Mouse (Mus musculus) CD4-positive, CD25-positive, alpha-beta regulatory T cell, adult 2 months (primary cell): ENCODE data around the gene Rfx3.

ENCODE experiments used
- DNase-seq: peaks from one replicate; pipeline ENCODE4 v3.0.0-alpha.2; 2012; ENCODE audit warnings: low read depth, low spot score

Gene Rfx3

DNA sequence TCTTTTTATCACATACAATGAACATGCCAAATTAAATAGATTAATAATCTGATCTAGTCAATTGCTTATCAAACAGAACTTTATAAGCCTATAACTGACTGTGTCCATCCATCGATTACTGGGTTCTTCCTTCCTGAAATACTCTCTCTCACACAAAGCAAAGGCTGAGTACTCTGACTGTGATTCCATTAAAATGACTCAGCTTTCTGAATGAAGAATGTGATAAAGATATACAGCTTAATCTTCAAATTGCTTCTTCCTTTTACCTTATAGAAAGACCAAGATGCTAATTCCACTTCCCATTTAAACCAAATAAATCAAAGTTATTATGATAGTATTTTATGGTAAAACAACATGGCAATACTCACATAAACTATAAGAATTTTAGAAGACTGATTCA lies 105.8 kb downstream of the Rfx3 start:
- DNase-seq: no peak

DNA sequence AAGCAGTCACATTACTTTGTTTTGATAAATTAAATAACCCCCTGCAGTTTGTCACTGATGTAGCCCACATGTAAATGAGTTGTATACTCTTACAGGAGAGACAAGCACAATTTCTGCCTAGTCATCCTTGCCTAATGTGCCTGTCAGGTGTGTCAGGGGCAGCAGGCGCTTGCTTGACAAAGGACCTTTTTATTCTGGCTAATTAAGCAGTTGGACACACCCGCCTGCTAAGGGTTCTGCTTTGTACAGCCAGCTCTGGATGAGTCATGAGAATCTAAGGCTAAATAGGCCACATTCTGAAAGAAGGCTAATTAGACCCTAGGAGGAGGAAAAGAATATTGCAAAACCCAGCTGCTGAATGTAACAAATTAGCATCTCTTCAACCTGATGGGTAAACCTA lies 106.3 kb downstream of the Rfx3 start:
- no peak for DNase-seq

DNA sequence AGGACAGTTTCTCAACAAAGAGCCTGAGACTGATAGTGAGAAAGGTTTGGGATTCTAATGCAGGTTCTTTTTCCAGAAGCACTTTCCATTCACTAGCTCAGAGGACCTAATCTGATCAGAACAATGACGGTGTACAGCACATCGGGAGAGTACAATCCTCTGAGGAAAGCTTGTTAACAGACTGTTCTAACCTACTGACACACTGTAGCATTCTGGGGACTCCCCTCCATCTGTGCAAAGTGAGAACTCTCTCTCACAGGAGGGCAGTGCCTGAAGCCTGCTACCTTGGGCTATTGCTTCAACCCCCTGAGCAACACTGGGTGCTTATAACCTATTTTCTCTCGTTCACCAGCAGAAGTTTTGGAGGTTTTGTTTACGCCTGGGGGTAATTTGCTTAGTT lies 106.8 kb downstream of the Rfx3 start:
- DNase-seq: no peak

DNA sequence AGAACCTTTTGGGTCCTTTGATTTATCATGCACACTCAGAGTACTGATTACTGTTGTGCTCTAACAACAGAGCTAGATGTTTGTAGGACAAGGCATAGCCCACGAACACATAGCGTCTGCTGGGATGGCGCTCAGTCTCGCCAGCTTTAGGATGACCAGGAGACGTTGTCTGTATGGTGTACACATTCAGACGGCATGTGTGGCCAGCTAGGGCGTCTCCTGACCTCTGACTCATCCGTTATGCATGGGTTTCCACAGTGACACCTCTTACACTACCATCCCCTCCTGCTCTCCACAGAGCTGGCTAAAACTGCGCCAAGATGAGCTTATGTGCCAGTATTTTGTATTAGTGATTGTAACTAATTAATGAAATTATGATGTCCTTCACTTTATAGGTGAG lies 108.4 kb downstream of the Rfx3 start:
- DNase-seq: no peak

DNA sequence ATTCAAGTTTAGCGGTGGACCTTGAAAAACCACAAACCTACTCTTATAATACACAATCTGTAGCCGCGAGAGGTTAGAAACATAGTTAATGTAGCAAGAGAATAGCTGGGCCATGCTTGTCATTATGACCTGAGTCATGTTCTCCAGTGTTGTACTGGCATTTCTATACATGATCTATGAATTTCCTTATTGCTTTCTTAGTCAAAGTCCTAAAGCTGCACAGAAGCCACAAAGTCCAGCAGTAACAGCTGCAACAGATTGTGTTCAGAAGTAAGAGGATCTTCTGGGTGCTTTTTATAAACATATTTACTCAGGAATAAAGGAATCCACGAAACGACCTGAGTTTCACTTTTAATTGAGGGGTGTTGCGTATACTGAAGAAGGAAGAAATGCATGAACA lies 109.3 kb downstream of the Rfx3 start:
- no peak for DNase-seq

DNA sequence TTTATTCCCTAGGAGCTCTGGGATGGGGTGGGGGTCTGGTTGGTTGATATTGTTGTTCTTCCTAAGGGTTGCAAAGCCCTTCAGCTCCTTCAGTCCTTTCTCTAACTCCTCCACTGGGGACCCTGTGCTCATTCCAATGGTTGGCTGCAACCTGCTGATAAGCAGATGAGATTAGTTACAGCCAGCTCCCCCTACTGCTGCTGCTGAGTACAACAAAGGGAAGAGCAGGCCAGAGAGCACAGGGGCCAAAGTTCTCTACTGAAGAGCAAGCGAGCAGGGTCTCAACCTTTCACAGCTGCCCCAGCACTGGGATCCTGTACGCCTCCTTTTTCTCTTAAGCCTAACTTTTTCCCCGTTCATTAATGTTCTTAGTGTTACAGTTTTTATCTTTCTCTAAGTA lies 126.4 kb downstream of the Rfx3 start:
- DNase-seq: no peak

DNA sequence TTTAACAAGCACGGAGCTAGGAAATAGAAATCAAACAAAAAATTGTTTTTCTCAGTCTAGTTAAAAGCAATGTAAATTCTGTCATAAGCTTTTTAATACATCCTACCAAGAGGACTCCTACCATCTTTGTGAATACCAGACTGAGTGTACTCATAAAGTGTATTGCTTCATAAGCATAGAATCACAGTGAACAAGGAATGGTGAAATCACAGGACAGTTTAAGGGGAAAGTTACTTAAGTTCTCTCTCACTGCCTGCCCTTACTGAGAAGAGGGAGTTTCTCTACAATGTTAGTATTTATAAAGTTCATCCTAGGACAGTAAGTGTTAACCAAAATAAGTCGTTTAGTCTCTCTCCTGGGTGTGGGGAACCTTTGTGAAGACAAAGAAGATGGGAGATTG lies 133.5 kb downstream of the Rfx3 start:
- DNase-seq: no peak

DNA sequence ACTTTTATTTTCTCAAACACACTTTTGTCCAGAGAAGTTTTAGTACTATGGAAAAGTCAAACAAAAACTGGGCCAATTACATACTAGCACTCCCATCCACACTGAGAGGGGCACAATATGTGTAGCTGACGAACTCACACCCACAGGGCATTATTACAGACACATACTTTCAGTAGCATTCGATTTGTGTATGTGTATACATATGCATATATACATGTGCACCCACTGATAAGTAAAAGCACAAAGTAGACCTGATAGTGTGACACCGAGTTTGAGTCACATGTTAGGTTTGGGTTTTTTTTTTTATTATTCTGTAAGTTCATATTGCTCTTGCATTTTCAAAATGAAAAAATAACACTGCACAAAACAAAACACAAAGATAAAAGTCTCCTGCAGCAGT lies 140.2 kb downstream of the Rfx3 start:
- no peak for DNase-seq

DNA sequence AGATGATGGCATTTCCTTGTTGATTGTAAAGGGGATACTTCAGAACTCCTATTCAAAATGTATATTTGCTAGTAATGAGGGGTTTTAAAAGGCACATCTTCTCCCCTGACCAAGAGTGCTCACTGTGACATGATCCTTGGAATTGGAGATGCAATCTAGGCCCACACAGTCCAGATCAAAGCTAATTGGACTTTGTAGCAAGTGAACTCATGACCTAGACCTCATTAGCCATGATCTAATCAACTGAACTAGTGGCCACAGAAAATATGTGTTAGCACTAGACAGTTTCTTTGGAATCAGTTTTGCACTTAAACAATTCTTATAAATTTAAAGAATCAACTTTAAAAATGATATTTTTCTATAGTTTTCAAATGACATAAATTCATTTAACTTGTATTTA lies 151.3 kb downstream of the Rfx3 start:
- no peak for DNase-seq

DNA sequence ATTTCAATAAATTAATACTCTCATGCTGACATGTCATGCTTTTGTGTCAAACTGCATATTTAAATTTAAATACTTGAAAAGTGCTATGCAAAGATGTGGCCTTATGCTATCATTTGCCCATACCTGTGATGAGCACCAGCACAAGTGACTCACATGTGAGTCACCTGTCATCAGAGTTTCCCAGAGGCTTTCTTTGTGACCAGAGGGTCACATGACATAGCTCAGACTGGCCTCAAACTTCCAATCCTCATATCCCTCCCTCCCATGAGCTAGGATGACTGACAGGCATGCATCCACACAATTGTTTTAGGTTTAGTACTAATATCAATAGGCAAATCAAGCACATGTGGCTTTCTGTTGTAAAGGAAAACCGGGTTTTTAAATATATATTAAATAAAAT lies 162.0 kb downstream of the Rfx3 start:
- DNase-seq: no peak

DNA sequence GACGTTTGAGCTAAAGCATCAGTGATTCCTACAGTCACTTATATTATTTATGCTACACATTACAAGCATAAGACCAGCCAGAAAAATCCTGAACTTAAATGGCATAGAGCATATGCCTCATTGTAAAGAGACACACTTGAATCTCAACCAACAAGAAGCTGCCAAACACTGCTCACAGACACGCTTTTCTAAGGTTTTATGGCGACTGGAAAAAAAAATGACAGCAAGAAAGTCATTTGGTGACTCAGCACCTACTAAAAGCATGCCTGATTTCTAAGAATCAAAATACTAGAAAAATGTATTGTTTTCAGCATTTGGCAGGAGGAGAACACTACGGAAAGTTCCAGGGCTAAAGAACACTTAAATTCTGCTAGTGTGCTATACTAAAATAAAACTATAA lies 163.9 kb downstream of the Rfx3 start:
- DNase-seq: no peak

DNA sequence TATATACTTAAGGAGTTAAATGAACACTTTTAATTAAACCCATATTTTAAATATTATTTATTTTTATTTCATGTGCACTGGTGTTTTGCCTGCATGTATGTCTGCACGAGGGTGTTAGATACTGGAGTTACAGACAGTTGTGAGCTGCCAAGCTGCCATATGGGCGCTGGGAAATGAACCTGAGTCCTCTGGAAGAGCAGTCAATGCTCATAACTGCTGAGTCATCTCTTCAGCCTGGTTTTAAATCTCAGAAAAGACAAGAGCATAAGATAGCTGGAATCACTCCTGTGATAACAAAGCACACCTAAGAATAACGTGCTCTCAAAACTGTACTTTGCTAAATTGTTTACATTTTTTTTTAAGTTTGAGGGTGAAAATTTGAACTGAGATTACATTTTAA lies 172.3 kb downstream of the Rfx3 start:
- DNase-seq: no peak

DNA sequence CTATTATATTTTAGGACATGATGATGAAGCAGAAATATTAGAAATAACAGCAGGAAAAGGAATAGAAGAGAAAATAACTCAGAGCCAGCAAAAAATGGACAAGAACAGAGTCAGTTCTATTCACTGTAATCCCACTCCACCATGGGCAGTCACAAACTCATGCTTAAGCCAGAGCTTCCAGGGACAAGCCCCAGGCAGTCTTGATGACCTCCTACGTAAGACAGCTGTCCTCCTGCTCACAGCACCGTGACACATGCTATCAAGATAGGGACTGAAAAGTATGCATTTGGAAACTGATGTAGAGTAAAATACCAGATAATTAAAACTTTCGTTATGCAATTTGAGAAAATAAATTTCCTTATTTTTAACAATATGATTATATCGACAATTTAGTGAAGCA lies 172.9 kb downstream of the Rfx3 start:
- no peak for DNase-seq

DNA sequence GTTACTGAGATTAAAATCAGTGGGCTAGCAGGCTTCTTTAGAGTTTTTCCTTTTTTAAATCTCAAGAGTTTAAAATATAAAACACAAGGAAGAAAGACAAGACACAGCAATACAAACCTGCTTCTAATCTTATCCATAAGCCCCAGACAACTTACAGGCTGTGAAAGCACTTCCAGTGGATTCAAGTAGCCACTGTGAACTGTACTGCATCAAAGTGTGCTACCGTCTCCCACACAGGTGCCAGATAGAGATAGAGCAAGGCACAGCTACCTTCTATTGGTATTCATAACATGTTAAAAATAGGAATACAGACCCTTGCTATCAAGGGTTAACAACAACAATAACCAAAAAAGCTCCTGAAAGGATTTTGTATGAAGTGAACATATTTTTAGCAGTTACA lies 178.5 kb downstream of the Rfx3 start:
- no peak for DNase-seq

DNA sequence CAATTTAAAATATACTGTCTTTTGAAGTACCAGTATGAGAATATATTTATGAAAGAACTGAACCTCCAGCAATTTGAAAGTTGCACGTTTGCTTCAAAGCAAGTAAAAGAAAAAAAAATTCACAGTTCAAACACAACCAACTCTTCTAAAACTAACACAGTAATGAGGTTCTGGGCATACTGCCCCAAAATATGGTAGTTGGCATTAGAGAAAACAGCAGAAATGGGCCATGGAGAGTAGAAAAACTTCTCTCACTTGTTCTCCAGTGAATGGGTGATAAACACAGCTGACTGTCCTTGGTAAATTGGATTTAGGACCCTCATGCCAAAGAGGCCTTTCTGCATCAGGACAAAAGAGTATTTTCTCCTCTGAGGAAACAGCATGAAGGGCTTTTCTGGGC lies 182.7 kb downstream of the Rfx3 start:
- no peak for DNase-seq

DNA sequence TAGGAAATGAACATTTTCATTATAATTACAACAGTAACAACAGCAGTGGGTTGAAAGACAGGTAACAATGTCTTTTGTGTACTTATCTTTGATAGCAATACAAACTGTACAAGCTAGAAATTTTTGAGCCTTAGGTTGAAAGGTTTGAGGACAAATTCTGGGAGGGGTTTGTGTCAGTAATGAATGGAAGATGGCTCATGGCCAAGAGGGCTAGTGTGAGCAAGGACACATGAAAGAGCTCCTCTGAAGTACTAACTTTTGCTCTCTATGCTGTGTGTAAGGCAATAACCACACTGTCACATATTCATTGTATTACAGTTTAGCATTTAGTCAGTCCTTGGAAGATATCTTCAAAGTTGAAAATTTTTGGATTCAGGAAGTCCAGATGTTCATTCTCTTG lies 193.3 kb downstream of the Rfx3 start:
- DNase-seq: no peak

DNA sequence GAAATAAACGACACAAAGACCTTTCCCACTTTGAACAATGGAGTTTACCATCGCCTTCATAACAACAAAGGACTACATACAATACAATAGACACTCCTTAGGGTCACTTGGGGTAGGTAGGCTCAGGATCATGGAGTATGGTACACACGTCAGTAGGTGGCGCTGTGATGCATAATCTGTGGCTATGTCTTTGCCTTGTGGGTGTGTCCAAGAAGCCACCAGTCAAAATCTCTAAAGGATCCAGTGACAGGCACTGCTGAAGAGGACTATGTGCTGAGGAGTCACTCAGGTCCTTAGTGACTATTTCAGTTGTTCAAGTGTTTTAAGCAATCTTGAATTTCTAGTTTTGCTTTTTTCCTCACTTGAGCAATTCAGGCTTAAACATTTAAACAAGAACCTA lies 230.9 kb downstream of the Rfx3 start:
- DNase-seq: peak; percentile 55

DNA sequence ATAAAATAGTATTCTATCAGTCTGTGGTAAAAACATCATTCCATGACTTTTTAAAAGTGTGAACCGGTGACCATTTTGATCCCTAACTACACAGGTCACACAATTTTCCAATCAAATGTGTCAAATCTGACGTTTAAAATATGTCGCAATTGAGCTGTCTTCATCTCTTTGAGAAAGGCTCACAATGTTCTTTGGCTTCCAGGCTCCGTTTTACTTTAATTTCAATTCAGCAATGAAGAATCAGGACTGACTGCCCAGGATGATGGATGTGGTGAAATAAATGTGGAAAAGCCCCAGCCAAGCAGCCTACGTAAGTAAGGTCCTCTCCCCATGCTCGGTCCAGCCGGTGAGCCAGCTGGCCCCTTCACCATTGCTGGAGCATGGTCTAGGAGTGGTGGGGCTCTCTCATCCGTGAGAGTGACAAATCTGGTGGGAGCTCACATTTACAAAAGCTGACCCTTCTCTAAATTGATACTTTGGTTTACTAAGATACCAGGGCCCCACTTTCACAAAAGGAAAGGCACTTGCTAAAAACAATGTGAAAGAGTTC lies 240.2 kb downstream of the Rfx3 start:
- DNase-seq: no peak

DNA sequence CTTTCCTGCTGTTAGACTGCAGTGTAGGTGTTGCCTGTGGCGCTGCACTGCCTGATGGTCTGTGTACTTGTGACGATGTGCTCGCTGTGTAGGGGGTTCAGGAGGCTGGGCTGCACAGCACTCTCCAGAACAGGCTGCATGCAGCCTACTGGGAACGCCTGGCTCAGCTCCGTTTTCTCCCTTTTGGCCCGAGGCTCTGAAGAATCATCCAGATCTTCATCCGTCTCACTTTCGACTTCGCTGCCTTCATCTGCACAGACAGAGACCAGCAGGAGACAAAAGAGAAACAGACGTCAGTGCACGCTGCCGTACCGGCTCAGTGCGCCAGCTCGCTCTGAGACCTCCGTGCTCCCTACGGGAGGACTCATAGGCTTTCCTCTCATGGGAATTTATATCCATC lies 242.5 kb downstream of the Rfx3 start:
- DNase-seq: no peak

DNA sequence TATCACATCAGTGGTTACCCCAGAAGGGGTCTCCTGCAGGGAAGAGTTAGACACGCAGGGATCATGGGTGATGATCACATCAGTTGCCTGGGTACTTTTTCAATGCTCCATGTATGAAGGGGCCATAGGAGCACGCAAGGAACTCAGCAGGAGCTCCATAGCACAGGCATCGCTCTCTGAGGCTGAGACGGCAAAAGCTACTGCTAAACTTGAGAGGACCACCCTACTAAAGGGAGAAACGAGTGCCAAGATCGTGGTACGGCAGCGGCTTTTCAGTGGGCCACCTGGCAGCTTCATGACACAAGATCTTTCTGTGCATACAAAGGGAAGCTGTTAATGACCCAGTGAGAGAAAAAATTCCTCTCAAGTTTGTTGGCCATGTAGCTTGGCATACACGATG lies 250.7 kb downstream of the Rfx3 start:
- no peak for DNase-seq

DNA sequence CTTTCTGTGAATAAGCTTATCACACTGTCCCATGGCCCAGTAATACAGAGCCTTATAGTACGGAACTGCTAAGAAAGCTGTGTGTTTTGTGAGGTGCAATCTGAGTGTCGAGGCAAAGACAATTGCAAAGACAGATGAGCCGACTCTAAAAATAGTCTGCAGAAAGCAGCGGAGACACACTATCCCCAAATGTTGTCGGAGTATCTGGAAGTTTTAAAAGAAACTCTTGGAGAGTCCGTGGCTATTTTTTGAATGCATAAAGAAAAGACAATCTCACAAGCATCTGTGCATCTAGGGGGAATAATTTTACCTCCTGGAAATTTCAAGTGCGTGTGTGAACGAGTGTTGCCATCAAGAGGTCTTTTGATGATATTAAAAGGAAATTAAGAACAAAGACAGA lies 251.6 kb downstream of the Rfx3 start:
- no peak for DNase-seq

DNA sequence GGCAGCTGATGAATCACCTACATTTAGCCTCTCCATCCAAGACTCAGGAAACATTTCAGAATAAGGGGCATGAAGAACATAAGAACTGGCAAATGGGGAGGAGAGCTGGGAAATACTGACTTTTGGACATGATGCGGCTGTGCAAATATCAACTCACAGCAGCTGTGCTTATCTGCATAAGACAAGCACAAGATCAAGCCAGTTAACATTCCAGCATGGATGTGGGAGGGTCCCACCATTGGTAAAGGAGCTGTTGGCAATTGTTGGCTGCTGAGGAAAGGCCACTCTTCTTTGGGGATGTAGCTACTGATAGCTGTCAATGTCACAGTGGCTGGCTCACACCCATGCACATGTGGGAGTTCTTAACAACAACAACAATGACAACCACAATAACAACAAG lies 263.7 kb downstream of the Rfx3 start:
- DNase-seq: no peak

DNA sequence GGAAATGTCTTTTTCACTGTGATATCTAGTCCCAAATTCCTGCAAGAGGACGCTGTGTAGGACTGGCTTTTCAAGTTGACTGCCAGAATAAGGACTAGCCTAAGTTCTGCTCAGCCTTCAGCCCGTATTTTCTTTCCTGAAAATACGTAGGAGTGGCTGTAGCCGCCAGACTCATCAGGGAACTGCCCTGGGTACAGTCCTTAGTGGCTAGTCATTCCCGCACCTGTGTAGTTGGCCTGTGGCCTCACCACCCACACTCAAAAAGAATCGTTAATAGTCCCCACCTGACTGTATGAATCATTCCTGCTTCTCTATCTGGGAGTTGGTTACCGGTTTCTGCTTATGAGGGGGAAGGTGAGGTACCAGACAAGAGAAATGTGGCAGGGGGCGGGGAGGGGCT lies 272.1 kb downstream of the Rfx3 start:
- DNase-seq: no peak

DNA sequence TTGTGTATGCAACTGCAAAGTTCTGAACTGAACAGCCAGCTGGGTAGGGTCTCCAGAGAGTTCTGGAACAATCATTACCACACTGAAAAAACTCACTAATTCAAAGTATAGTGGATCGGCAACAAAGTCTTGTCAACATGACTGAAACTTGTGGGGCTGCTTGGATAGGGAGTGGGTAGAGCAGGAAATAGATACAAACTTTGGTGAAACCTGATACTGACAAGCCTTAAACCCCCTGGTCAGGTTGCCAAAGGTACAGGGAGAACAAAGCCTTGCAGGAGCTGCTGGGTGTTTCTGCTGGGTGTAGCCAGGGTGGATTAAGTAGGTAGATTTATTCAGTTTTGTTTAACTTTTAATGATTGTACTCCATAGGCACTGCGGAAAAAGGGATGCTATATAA lies 274.4 kb downstream of the Rfx3 start:
- no peak for DNase-seq

DNA sequence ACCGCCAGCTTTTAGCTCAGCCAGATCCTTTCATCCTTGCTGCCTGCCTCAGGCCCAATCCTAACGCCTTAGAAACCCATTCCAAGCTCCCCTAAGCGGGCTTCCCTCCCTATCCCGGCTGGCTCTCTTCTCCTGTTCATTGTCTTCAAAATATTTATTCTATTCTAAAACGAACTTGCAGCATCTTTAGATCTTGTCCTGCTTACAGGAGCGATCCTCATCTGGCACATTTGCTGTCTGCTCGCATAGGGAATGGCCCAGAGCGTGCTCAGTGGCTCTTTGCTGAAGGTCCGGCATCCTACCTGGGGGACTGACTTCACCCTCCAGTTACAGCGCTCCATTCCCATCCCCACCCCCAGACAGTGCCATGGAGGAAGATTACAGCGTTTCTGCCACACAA lies 292.0 kb downstream of the Rfx3 start:
- DNase-seq: no peak
